Mouse (Mus musculus): ENCODE data around the gene Dyrk2. TPM values are rescaled to one million over a fixed set of nuclear protein-coding genes. Genes with fewer than 3 reads are reported as not detected.

Dyrk2 gene
- total and polyA plus RNA-seq, 3 experiments = 9.8 to 29.0 (median 14.7) TPM

DNA sequence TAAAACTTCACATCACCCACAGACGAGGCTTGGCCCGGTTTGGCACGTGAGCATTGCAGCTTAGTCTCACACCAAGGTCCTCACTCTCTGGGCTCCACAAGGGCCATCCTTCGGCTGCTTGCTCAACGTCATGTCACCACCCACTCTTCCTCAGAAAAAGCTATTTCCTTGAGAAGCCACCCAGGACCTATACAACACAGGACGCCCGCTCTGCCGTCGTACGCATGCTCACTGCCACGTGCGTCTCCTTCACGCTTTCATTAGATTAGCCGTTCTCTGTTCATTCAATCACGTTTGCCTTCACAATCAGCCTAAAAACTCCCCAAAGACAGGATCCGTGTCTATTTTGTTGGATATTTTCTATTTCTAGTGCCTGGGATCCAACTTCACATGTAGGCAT is 17.5 kb downstream of the Dyrk2 start:
- H3K4me1 ChIP-seq (ENCODE audit: insufficient read depth, low read depth, low read length) = peaks cover 7% of the 10 kb centered on the region; the same call in 1 of the 2 replicates
- H3K27me3 ChIP-seq (ENCODE audit: insufficient read depth, low read length) = no peaks in the 10 kb centered on the region
- H3K9me3 ChIP-seq (replicated peaks) = no peaks in the 10 kb centered on the region
- no peak for TF ChIP-seq GATA1 (IDR thresholded peaks at IDR 0.05; ENCODE audit: borderline replicate concordance, low read length)
- no peak for TF ChIP-seq CTCF (IDR thresholded peaks at IDR 0.05; ENCODE audit: low read depth, low read length)
- no peak for TF ChIP-seq GATA2 (IDR thresholded peaks at IDR 0.05; ENCODE audit: borderline replicate concordance, low read depth, low read length)
- TF ChIP-seq TAL1 (conservative IDR thresholded peaks at IDR 0.05; ENCODE audit: low read depth, low read length) = no peak
- no peak for TF ChIP-seq POLR2AphosphoS5 (IDR thresholded peaks at IDR 0.05; ENCODE audit: insufficient replicate concordance, low read depth, low read length)
- no peak for ATAC-seq (ENCODE audit: extremely low read depth, insufficient number of reproducible peaks, low FRiP score, poor library complexity, severe bottlenecking)
- DNase-seq (ENCODE audit: low spot score) = no peak
- H3K4me3 ChIP-seq (ENCODE audit: low read depth, low read length) = no peak overlapping the region
- peaks cover 19% of the 10 kb centered on the region for H3K36me3 ChIP-seq (replicated peaks)

DNA sequence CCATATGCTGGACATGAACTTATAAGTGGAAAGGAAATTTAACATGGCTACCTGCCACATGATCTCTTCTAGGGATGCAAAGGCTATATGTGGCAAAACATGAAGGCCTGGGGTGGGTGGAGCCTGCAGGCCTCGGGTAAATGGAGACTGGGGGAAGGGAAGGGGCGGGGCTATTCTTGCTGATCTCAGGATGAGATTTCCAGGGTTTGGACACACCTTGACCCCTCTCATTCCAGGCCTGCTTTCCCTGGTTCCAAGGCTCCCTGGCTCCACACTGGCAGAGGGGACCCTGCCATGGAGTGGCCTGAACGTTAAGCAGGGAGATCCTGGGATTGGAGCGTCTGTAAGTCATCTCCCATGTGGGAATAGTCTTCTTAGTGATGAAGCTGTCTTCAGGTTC is 21.5 kb downstream of the Dyrk2 start:
- Histone ChIP-seq H3K4me1 (ENCODE audit: insufficient read depth, low read depth, low read length) (peaks cover 7% of the 10 kb centered on the region; the same call in 1 of the 2 replicates), H3K27me3 (ENCODE audit: insufficient read depth, low read length) (no peaks in the 10 kb centered on the region), H3K9me3 (replicated peaks) (no peaks in the 10 kb centered on the region), H3K36me3 (replicated peaks) (no peaks in the 10 kb centered on the region), H3K4me3 (ENCODE audit: low read depth, low read length) (no peak overlapping the region)
- TF ChIP-seq GATA2 (IDR thresholded peaks at IDR 0.05; ENCODE audit: borderline replicate concordance, low read depth, low read length) = no peak
- ATAC-seq (ENCODE audit: extremely low read depth, insufficient number of reproducible peaks, low FRiP score, poor library complexity, severe bottlenecking) (no peak), DNase-seq (ENCODE audit: low spot score) (no peak)

DNA sequence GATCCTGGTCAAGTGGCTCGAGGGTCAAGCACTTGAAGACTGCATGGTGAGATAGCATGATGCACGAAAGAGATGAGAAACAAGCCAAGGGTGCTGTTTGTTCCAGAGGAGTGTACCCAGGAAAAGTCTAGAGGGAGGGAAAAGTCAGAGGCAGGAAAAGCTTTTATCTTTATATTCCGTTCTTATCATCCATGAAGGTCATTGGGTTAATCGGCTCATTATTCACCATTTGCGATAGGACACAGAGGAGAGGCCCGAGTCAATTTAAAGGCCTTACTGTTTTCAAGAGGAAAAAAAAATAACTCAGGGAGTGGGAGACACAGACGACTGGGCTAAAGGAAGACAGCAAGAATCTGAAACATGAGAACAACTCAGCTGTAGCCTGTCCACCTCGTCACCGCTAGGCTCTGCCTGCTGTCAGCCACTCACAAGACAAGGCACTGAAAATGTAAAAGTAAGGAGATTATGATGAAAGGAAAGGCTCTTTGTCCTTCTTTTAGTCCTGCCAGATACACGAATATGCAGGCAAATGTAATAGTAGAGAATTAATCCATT is 22.9 kb downstream of the Dyrk2 start:
- no peaks in the 10 kb centered on the region for H3K27me3 ChIP-seq (ENCODE audit: insufficient read depth, low read length)
- H3K4me1 ChIP-seq (ENCODE audit: insufficient read depth, low read depth, low read length) = peaks cover 4% of the 10 kb centered on the region; the same call in 1 of the 2 replicates
- no peak overlapping the region for H3K4me3 ChIP-seq (ENCODE audit: low read depth, low read length)
- no peak for ATAC-seq (ENCODE audit: extremely low read depth, insufficient number of reproducible peaks, low FRiP score, poor library complexity, severe bottlenecking)
- no peak for DNase-seq (ENCODE audit: low spot score)
- H3K36me3 ChIP-seq (replicated peaks) = no peaks in the 10 kb centered on the region
- H3K9me3 ChIP-seq (replicated peaks) = no peaks in the 10 kb centered on the region
- TF ChIP-seq GATA1 (IDR thresholded peaks at IDR 0.05; ENCODE audit: borderline replicate concordance, low read length) (no peak), TAL1 (conservative IDR thresholded peaks at IDR 0.05; ENCODE audit: low read depth, low read length) (no peak), POLR2AphosphoS5 (IDR thresholded peaks at IDR 0.05; ENCODE audit: insufficient replicate concordance, low read depth, low read length) (no peak), GATA2 (IDR thresholded peaks at IDR 0.05; ENCODE audit: borderline replicate concordance, low read depth, low read length) (no peak), CTCF (IDR thresholded peaks at IDR 0.05; ENCODE audit: low read depth, low read length) (no peak)

DNA sequence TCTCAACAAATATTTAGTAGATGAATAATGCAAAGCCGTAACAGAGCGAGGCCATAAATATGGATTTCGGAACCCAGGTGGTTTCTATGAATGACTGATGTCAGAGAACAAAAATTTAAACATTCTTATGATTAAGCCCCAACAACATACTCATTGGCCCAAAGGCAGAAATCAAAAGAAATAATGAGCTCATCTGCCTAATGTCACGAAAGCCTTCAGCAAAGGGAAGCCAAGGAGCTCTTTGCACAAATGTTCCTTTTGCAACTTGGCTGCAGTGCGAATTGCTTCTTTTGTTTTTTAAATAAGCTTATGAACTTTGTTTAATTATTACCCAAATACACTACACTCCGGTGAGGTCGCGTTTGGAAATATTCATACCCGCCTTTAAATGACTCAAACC is 29.4 kb downstream of the Dyrk2 start:
- no peaks in the 10 kb centered on the region for H3K9me3 ChIP-seq (replicated peaks)
- no peak for TF ChIP-seq TAL1 (conservative IDR thresholded peaks at IDR 0.05; ENCODE audit: low read depth, low read length)
- TF ChIP-seq GATA2 (IDR thresholded peaks at IDR 0.05; ENCODE audit: borderline replicate concordance, low read depth, low read length) = no peak
- no peak for TF ChIP-seq GATA1 (IDR thresholded peaks at IDR 0.05; ENCODE audit: borderline replicate concordance, low read length)
- TF ChIP-seq POLR2AphosphoS5 (IDR thresholded peaks at IDR 0.05; ENCODE audit: insufficient replicate concordance, low read depth, low read length) = no peak
- no peak for TF ChIP-seq CTCF (IDR thresholded peaks at IDR 0.05; ENCODE audit: low read depth, low read length)
- H3K4me3 ChIP-seq (ENCODE audit: low read depth, low read length) = no peak overlapping the region
- DNase-seq (ENCODE audit: low spot score) (no peak), ATAC-seq (ENCODE audit: extremely low read depth, insufficient number of reproducible peaks, low FRiP score, poor library complexity, severe bottlenecking) (no peak)
- no peaks in the 10 kb centered on the region for H3K27me3 ChIP-seq (ENCODE audit: insufficient read depth, low read length)
- no peaks in the 10 kb centered on the region for H3K36me3 ChIP-seq (replicated peaks)
- H3K4me1 ChIP-seq (ENCODE audit: insufficient read depth, low read depth, low read length) = no peaks in the 10 kb centered on the region

- ATAC-seq (ENCODE audit: extremely low read depth, insufficient number of reproducible peaks, low FRiP score, poor library complexity, severe bottlenecking) = no peak
- no peak for TF ChIP-seq POLR2AphosphoS5 (IDR thresholded peaks at IDR 0.05; ENCODE audit: insufficient replicate concordance, low read depth, low read length)
- TF ChIP-seq GATA1 (IDR thresholded peaks at IDR 0.05; ENCODE audit: borderline replicate concordance, low read length) = no peak
- TF ChIP-seq TAL1 (conservative IDR thresholded peaks at IDR 0.05; ENCODE audit: low read depth, low read length) = no peak
- TF ChIP-seq CTCF (IDR thresholded peaks at IDR 0.05; ENCODE audit: low read depth, low read length) = no peak
- no peak for TF ChIP-seq GATA2 (IDR thresholded peaks at IDR 0.05; ENCODE audit: borderline replicate concordance, low read depth, low read length)
- no peak for DNase-seq (ENCODE audit: low spot score)
- Histone ChIP-seq H3K36me3 (replicated peaks) (no peaks in the 10 kb centered on the region), H3K4me3 (ENCODE audit: low read depth, low read length) (no peak overlapping the region), H3K27me3 (ENCODE audit: insufficient read depth, low read length) (no peaks in the 10 kb centered on the region), H3K4me1 (ENCODE audit: insufficient read depth, low read depth, low read length) (no peaks in the 10 kb centered on the region), H3K9me3 (replicated peaks) (no peaks in the 10 kb centered on the region)
Measured at GRCm38 (mm10) chr10:118839343-118840141, 30.5 kb downstream of the Dyrk2 start.

GRCm38 (mm10) chr10:118837636-118838035 is 32.4 kb downstream of the Dyrk2 start:
- no peaks in the 10 kb centered on the region for H3K4me1 ChIP-seq (ENCODE audit: insufficient read depth, low read depth, low read length)
- no peaks in the 10 kb centered on the region for H3K27me3 ChIP-seq (ENCODE audit: insufficient read depth, low read length)
- no peaks in the 10 kb centered on the region for H3K36me3 ChIP-seq (replicated peaks)
- no peaks in the 10 kb centered on the region for H3K9me3 ChIP-seq (replicated peaks)
- TF ChIP-seq POLR2AphosphoS5 (IDR thresholded peaks at IDR 0.05; ENCODE audit: insufficient replicate concordance, low read depth, low read length) (no peak), GATA1 (IDR thresholded peaks at IDR 0.05; ENCODE audit: borderline replicate concordance, low read length) (no peak), TAL1 (conservative IDR thresholded peaks at IDR 0.05; ENCODE audit: low read depth, low read length) (no peak), GATA2 (IDR thresholded peaks at IDR 0.05; ENCODE audit: borderline replicate concordance, low read depth, low read length) (no peak), CTCF (IDR thresholded peaks at IDR 0.05; ENCODE audit: low read depth, low read length) (no peak)
- no peak overlapping the region for H3K4me3 ChIP-seq (ENCODE audit: low read depth, low read length)
- DNase-seq (ENCODE audit: low spot score) = no peak
- no peak for ATAC-seq (ENCODE audit: extremely low read depth, insufficient number of reproducible peaks, low FRiP score, poor library complexity, severe bottlenecking)

All from G1E (cell line).